Mouse (Mus musculus): ENCODE measurements around the gene Flot1.

DNA sequence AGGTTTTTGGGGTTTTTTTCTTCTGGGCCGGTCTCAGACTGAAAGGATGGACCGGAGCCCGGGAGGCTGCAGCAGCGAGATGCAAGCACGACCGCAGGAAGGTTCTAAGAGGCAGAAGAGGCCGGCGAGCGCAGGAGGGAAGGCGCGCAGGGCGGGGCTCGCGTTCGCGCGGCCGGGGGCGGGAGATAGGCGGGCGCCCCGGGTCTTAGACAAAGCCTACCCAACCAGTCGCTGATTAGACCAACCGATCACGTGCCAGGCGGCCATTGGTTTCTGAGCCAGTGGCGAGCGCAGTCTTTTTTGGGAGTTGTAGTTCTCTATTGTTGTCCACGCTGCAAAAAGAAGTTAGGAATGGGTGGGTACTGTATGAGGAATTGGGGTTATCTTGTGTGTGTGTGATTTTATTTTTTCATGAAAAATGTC, 15.1 kb downstream of the Flot1 start, which contains the start of gene Tubb5:
- TF ChIP-seq CTCF (IDR thresholded peaks at IDR 0.05; ENCODE audit: control insufficient read depth, insufficient read depth, low read length) (no peak), POLR2A (IDR thresholded peaks at IDR 0.05; ENCODE audit: borderline replicate concordance, control insufficient read depth, low read depth, low read length) (peak; percentile 99)

Measured in bone marrow, adult 2 months (tissue).